Mouse (Mus musculus): ENCODE results near the gene Chn2. TPM values are rescaled to one million over a fixed set of nuclear protein-coding genes. Genes with fewer than 3 reads are reported as not detected.

Chn2 gene
- polyA plus RNA-seq, 1 experiment from 2014 or later, result 31.9 TPM

- H3K4me3 ChIP-seq, result no peak overlapping the region
- no peaks in the 10 kb centered on the region for H3K4me1 ChIP-seq
- H3K27ac ChIP-seq, result no peak overlapping the region
- no peak overlapping the region for H3K4me2 ChIP-seq
- peaks cover 4% of the 10 kb centered on the region; the same call in 1 of the 2 replicates for H3K36me3 ChIP-seq (ENCODE audit: poor library complexity, severe bottlenecking)
- H3K9ac ChIP-seq, result no peak overlapping the region
- ATAC-seq, result no peak
- no peaks in the 10 kb centered on the region for H3K27me3 ChIP-seq
- no peaks in the 10 kb centered on the region for H3K9me3 ChIP-seq (replicated peaks)
- 82% methylated on average over 10 of the region's 10 CpGs for WGBS
These were observed 250.6 kb downstream of the Chn2 start for GRCm38 (mm10) chr6:54289774-54290500.

GRCm38 (mm10) chr6:54297231-54297630 lies 257.9 kb downstream of the Chn2 start:
- Histone ChIP-seq H3K4me2 (no peak overlapping the region), H3K27me3 (no peaks in the 10 kb centered on the region), H3K4me1 (no peaks in the 10 kb centered on the region), H3K9ac (no peak overlapping the region), H3K36me3 (ENCODE audit: poor library complexity, severe bottlenecking) (peaks cover 38% of the 10 kb centered on the region), H3K27ac (no peak overlapping the region), H3K4me3 (no peak overlapping the region), H3K9me3 (replicated peaks) (no peaks in the 10 kb centered on the region)
- ATAC-seq, result no peak
- 91% methylated on average over 2 of the region's 2 CpGs for WGBS

DNA sequence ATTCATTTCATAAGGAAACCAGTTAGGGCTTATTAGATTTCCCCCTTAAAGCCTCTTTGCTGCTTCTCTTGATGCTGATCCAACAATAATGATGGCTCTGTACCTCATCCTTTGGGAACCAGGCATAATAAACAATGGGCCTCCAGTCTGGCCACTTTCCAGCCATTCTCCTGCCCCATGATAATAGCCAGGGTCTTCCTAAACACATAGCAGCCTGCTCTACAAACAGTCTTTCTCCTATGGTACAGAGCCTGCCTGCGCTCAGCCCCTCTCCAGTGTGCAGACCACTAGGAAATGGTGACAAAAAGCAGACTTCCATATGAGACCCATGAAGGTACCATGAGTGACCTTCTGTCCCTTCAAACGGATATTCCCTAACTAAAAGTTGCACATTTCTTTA lies 260.1 kb downstream of the Chn2 start:
- no peaks in the 10 kb centered on the region for H3K9me3 ChIP-seq (replicated peaks)
- H3K4me1 ChIP-seq, result no peaks in the 10 kb centered on the region
- no peak overlapping the region for H3K4me3 ChIP-seq
- H3K27me3 ChIP-seq, result no peaks in the 10 kb centered on the region
- H3K36me3 ChIP-seq (ENCODE audit: poor library complexity, severe bottlenecking), result peaks cover 34% of the 10 kb centered on the region
- WGBS, result 87% methylated on average over 2 of the region's 2 CpGs
- no peak overlapping the region for H3K4me2 ChIP-seq
- no peak overlapping the region for H3K9ac ChIP-seq
- no peak for ATAC-seq
- H3K27ac ChIP-seq, result no peak overlapping the region

GRCm38 (mm10) chr6:54305777-54306176 lies 266.4 kb downstream of the Chn2 start:
- no peak for ATAC-seq
- WGBS, result 84% methylated on average over 1 of the region's 1 CpGs
- Histone ChIP-seq H3K27ac (no peak overlapping the region), H3K4me3 (no peak overlapping the region), H3K4me1 (no peaks in the 10 kb centered on the region), H3K4me2 (no peak overlapping the region), H3K9me3 (replicated peaks) (no peaks in the 10 kb centered on the region), H3K36me3 (ENCODE audit: poor library complexity, severe bottlenecking) (no peaks in the 10 kb centered on the region), H3K27me3 (no peaks in the 10 kb centered on the region), H3K9ac (no peak overlapping the region)

- H3K9ac ChIP-seq, result no peak overlapping the region
- no peak for ATAC-seq
- 89% methylated on average over 2 of the region's 2 CpGs for WGBS
These were observed 273.7 kb downstream of the Chn2 start for GRCm38 (mm10) chr6:54313071-54313470.

DNA sequence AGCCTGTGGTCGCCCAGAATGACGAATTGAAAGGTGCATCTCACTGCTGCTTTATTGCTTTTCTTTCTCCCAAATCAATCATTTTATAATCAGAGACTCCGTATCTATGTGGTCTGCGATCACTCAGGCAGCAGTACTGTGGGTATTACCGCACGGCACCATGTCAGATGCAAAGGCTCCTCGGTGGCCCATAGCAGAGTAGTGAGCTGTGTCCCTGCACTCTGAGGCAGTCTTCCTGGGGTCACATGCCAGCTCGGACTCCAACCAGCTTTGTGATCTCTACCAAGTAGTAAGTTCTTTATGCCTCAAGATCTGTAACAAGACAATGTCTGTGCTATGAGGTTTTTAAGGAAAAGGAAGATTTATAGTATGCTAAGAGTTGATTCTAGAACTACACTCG lies 279.3 kb downstream of the Chn2 start:
- H3K4me2 ChIP-seq, result no peak overlapping the region
- H3K4me3 ChIP-seq, result no peak overlapping the region
- H3K4me1 ChIP-seq, result no peaks in the 10 kb centered on the region
- no peaks in the 10 kb centered on the region for H3K27me3 ChIP-seq
- H3K9ac ChIP-seq, result no peak overlapping the region
- 92% methylated on average over 9 of the region's 9 CpGs for WGBS
- no peak for ATAC-seq
- H3K27ac ChIP-seq, result no peak overlapping the region
- H3K36me3 ChIP-seq (ENCODE audit: poor library complexity, severe bottlenecking), result no peaks in the 10 kb centered on the region
- no peaks in the 10 kb centered on the region for H3K9me3 ChIP-seq (replicated peaks)

More at GRCm38 (mm10) chr6:54313071-54313470, 273.7 kb downstream of the Chn2 start:
- no peak overlapping the region for H3K27ac ChIP-seq
- no peaks in the 10 kb centered on the region for H3K36me3 ChIP-seq (ENCODE audit: poor library complexity, severe bottlenecking)
- no peak overlapping the region for H3K4me2 ChIP-seq
- no peaks in the 10 kb centered on the region for H3K4me1 ChIP-seq
- no peak overlapping the region for H3K4me3 ChIP-seq
- no peaks in the 10 kb centered on the region for H3K27me3 ChIP-seq
- no peaks in the 10 kb centered on the region for H3K9me3 ChIP-seq (replicated peaks)

GRCm38 (mm10) chr6:54319198-54319597 lies 279.8 kb downstream of the Chn2 start:
- Histone ChIP-seq H3K4me2 (no peak overlapping the region), H3K36me3 (ENCODE audit: poor library complexity, severe bottlenecking) (no peaks in the 10 kb centered on the region), H3K4me3 (no peak overlapping the region), H3K9me3 (replicated peaks) (no peaks in the 10 kb centered on the region), H3K9ac (no peak overlapping the region), H3K27ac (no peak overlapping the region), H3K27me3 (0 out of 2 replicates have a peak, but pooled peaks cover 3% of the 10 kb centered on the region), H3K4me1 (no peaks in the 10 kb centered on the region)
- no peak for ATAC-seq
- WGBS, result 79% methylated on average over 3 of the region's 3 CpGs

GRCm38 (mm10) chr6:54320236-54320635 lies 280.9 kb downstream of the Chn2 start:
- ATAC-seq, result no peak
- H3K4me1 ChIP-seq, result no peaks in the 10 kb centered on the region
- H3K4me2 ChIP-seq, result no peak overlapping the region
- no peak overlapping the region for H3K27ac ChIP-seq
- no peaks in the 10 kb centered on the region for H3K9me3 ChIP-seq (replicated peaks)
- peaks cover 8% of the 10 kb centered on the region; the same call in 1 of the 2 replicates for H3K27me3 ChIP-seq
- 93% methylated on average over 1 of the region's 1 CpGs for WGBS
- H3K9ac ChIP-seq, result no peak overlapping the region
- no peaks in the 10 kb centered on the region for H3K36me3 ChIP-seq (ENCODE audit: poor library complexity, severe bottlenecking)
- H3K4me3 ChIP-seq, result no peak overlapping the region

DNA sequence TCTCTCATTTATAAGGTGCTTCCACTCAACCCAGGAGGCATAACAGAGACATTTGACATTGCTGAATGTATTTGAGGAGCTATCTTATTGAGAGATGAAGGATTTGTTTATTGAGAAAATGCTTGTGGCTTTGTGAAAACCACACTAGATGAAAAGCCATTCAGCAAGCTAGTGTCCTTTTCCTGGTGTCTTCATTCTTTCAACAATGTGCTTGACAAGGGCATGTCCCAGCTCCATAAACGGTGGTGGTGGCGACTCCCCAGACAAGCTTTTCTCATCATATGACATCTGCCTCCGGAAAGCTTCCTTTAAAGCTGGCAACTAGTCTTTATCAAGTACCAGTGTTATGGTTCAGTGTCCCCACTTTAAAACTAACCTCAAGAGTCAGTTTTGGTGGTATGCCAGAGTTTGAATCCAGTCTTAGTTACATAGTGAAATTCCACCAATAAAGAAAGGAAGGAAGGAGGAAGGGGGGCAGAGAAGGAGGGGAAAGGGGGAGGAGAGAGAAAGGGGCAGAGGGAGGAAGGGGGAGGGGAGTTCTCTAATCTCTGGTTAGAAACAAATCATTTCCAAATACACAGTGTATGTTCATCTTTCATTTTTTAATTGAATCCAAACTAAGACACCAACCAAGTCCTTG lies 286.0 kb downstream of the Chn2 start, which contains the start of gene Prr15:
Gene Prr15 (plus strand): TSS at position 590 of the 640 bp plus-strand sequence.
- Histone ChIP-seq H3K4me2 (peak within 1 kb of the TSS; percentile 99), H3K27ac (no peak within 1 kb of the TSS), H3K27me3 (peaks cover 49% of the 10 kb centered on the region), H3K4me1 (peaks cover 18% of the 10 kb centered on the region), H3K9me3 (replicated peaks) (no peaks in the 10 kb centered on the region), H3K4me3 (peak within 1 kb of the TSS; percentile 52), H3K9ac (peak within 1 kb of the TSS; percentile 67), H3K36me3 (ENCODE audit: poor library complexity, severe bottlenecking) (no peaks in the 10 kb centered on the region)
- no peak for ATAC-seq
- 65% methylated on average over 3 of the region's 3 CpGs for WGBS

GRCm38 (mm10) chr6:54326671-54327625 lies 287.6 kb downstream of the Chn2 start:
- H3K9me3 ChIP-seq (replicated peaks), result no peaks in the 10 kb centered on the region
- under 1% methylated on average over 53 of the region's 53 CpGs for WGBS

GRCm38 (mm10) chr6:54327626-54328003 lies 288.3 kb downstream of the Chn2 start:
- Histone ChIP-seq H3K4me3 (peak overlapping the region; percentile 52), H3K9ac (peak overlapping the region; percentile 67), H3K4me1 (peaks cover 39% of the 10 kb centered on the region), H3K9me3 (replicated peaks) (no peaks in the 10 kb centered on the region), H3K4me2 (peak overlapping the region; percentile 99), H3K27me3 (peaks cover 49% of the 10 kb centered on the region), H3K36me3 (ENCODE audit: poor library complexity, severe bottlenecking) (no peaks in the 10 kb centered on the region), H3K27ac (peak overlapping the region; percentile 25)
- WGBS, result under 1% methylated on average over 28 of the region's 28 CpGs
- no peak for ATAC-seq

More at GRCm38 (mm10) chr6:54326671-54327625, 287.6 kb downstream of the Chn2 start:
- peaks cover 32% of the 10 kb centered on the region for H3K4me1 ChIP-seq
- H3K4me3 ChIP-seq, result peak overlapping the region; percentile 52
- H3K27me3 ChIP-seq, result peaks cover 49% of the 10 kb centered on the region
- peak; percentile 79 for ATAC-seq
- H3K4me2 ChIP-seq, result peak overlapping the region; percentile 99
- H3K27ac ChIP-seq, result peak overlapping the region; percentile 25
- H3K9ac ChIP-seq, result peak overlapping the region; percentile 67
- H3K36me3 ChIP-seq (ENCODE audit: poor library complexity, severe bottlenecking), result no peaks in the 10 kb centered on the region

Measured in forebrain, embryonic 13.5 days (tissue).